Mouse (Mus musculus) testis, adult 2 months (tissue): ENCODE measurements around the gene Galnt10. TPM values are rescaled to one million over a fixed set of nuclear protein-coding genes. Genes with fewer than 3 reads are reported as not detected.
A peak's percentile ranks its signal among the peaks of the same experiment; 100 is the strongest.

Experiments used
- H3K27ac ChIP-seq: fragments of 200-500 bp; 2 replicates; pipeline ENCODE4 v1.5.1; 2012; ENCODE audit warnings: low read depth, low read length; ENCODE audit not compliant: control insufficient read depth, insufficient read depth
- H3K27me3 ChIP-seq: fragments of 200-500 bp; 2 replicates; pipeline ENCODE4 v1.6.1; 2012; ENCODE audit warnings: mild to moderate bottlenecking, low read length, moderate library complexity; ENCODE audit not compliant: control insufficient read depth, insufficient read depth
- H3K36me3 ChIP-seq: fragments of 200-500 bp; 2 replicates; pipeline ENCODE4 v1.6.1; 2012; ENCODE audit warnings: mild to moderate bottlenecking, low read length; ENCODE audit not compliant: control insufficient read depth, insufficient read depth
- H3K4me1 ChIP-seq: fragments of 200-500 bp; 2 replicates; pipeline ENCODE4 v1.6.1; 2012; ENCODE audit warnings: low read length; ENCODE audit not compliant: control insufficient read depth, insufficient read depth
- H3K4me3 ChIP-seq: fragments of 200-500 bp; 2 replicates; pipeline ENCODE4 v1.5.1; 2012; ENCODE audit warnings: low read depth, mild to moderate bottlenecking, low read length, moderate library complexity, mixed read lengths; ENCODE audit not compliant: control insufficient read depth
- CTCF ChIP-seq: fragments of 200-500 bp; IDR thresholded peaks from 2 replicates; pipeline ENCODE4 v1.5.1; 2012; ENCODE audit warnings: low read depth, mild to moderate bottlenecking, inconsistent platforms, low read length, moderate library complexity; ENCODE audit not compliant: control insufficient read depth, insufficient read depth, insufficient replicate concordance
- POLR2A ChIP-seq: fragments of 200-500 bp; IDR thresholded peaks from 2 replicates; pipeline ENCODE4 v1.6.1; 2012; ENCODE audit warnings: low read depth, mild to moderate bottlenecking, inconsistent platforms, low read length, moderate library complexity; ENCODE audit not compliant: control insufficient read depth
- polyA plus RNA-seq: library from polyadenylated mRNA; depleted of rRNA; stranded (reverse); fragments of >200 nt; gene quantifications from 2 replicates; pipeline ENCODE4 v1.2.3, GENCODE M21; 2012

Gene Galnt10
- polyA plus RNA-seq, 1 experiment, result 25.9 TPM

DNA sequence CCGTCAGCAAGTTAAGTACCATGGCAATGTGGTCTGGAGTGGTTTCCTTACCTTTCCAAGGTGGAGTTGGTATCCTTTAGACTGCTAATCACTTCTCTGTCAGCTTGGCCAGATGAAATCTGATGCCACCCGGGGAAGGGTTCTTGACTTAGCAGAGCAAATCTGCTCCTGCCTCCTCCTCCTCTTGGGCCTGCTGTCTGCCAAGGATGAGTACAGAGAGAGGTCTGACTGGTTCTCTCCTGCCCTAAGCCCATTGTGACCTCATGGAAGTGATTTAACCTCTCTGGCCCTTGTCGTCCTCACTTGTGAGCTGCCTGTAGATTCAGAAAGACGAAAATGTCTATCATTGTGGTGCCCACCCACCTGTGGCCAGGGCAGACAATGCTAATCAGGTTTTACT, 4.0 kb downstream of the Galnt10 start:
- H3K27ac ChIP-seq, result peak overlapping the region; percentile 35; the same call in 1 of the 2 replicates
- H3K27me3 ChIP-seq, result no peaks in the 10 kb centered on the region
- peaks cover 7% of the 10 kb centered on the region for H3K4me1 ChIP-seq
- no peaks in the 10 kb centered on the region for H3K36me3 ChIP-seq
- TF ChIP-seq CTCF (no peak), POLR2A (peak; percentile 56; the same call in 1 of the 2 replicates)
- H3K4me3 ChIP-seq, result peak overlapping the region; percentile 66

- no peak overlapping the region for H3K27ac ChIP-seq
- H3K4me1 ChIP-seq, result peaks cover 7% of the 10 kb centered on the region
- H3K4me3 ChIP-seq, result peak overlapping the region; percentile 66
- no peaks in the 10 kb centered on the region for H3K27me3 ChIP-seq
- TF ChIP-seq POLR2A (no peak), CTCF (no peak)
- H3K36me3 ChIP-seq, result no peaks in the 10 kb centered on the region
Observed at GRCm38 (mm10) chr11:57649671-57650070, 4.4 kb downstream of the Galnt10 start.

DNA sequence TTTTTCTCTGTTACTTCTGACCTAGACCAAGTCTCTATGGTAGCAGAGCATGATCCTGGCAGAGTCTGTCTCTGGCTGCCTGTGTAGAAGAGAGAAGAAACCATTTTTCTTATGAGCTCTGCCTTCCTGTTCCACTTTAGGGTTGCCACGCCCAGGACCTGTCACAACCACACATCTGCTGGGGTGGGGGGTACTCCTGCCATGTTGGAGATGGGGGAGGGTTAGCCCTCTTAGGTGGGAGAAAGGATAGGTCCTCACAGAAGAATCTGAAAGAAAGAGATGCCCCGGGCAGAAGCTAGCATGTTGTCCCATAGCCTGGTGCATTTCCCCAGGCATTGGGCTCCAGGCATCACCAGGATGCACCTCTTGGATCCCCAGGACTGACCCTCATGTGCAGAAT, 5.6 kb downstream of the Galnt10 start:
- Histone ChIP-seq H3K27me3 (no peaks in the 10 kb centered on the region), H3K27ac (no peak overlapping the region), H3K4me3 (peak overlapping the region; percentile 66), H3K4me1 (peaks cover 9% of the 10 kb centered on the region), H3K36me3 (no peaks in the 10 kb centered on the region)
- TF ChIP-seq POLR2A (no peak), CTCF (no peak)

DNA sequence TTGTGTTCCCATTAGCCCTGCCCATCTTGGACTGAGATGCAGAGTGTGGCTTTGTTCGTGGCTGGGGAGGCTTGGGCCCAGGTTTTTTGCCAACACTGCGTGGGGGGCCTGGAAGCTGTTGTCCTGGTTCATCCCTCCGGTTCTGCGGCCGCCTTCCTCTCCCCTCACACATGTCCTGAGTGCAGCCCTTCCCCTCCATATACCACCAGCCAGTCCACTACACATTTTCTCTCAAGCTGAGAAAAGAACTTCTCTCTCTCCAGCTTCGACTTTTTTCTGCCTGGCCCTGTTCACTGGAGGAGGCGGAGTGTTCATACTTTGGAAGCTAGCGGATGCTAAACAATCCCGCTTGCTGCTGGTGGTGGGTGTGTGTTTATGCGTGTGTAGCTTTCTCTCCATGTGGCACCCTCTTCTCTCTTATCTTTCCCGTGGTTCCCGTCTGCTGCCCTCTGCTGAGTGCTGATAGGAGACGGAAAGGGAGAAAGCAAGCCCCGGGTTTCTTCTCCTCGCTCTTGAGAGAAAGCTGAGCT, 6.1 kb downstream of the Galnt10 start:
- Histone ChIP-seq H3K4me3 (peak overlapping the region; percentile 66), H3K27me3 (no peaks in the 10 kb centered on the region), H3K27ac (no peak overlapping the region), H3K4me1 (peaks cover 9% of the 10 kb centered on the region), H3K36me3 (no peaks in the 10 kb centered on the region)
- TF ChIP-seq POLR2A (no peak), CTCF (no peak)

DNA sequence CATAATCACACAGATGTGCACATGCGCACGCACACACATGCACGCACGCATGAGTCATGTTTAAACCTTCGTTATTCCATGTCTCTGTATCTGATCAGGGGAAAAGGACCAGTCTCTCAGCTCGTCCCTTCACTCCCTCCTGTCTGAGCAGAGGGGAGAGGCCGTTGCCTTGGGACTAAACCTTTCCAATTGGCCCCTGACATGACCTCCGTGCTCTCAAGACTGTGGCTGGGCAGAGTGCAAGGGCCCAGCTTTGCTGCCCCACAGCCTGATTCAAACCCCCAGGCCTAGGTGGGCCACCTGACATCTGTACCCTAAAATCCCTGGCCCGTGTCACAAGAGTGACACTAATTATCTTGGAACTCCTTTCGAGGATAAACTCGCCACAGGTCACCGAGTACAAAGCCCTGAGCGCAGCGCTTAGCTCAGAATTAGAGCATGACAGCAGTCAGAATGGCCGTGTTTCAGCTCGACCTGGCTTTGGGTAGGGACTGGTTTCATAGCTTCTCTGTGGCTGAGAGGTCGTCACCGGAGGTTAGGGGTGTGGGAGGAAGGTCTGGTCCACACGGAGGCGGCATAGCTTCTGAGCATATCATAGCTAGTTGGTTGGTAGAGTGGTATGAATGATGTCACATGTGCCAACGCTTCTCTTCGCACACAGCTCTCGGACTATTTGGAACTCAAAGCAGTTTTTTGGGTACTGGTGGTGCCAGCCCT, 7.1 kb downstream of the Galnt10 start:
- Histone ChIP-seq H3K4me1 (peaks cover 9% of the 10 kb centered on the region), H3K36me3 (no peaks in the 10 kb centered on the region), H3K27ac (no peak overlapping the region), H3K27me3 (no peaks in the 10 kb centered on the region), H3K4me3 (peak overlapping the region; percentile 66)
- TF ChIP-seq CTCF, result no peak
- TF ChIP-seq POLR2A, result 0 out of 2 replicates have a peak, but pooled peaks have one; percentile 24

- Histone ChIP-seq H3K4me3 (peak overlapping the region; percentile 66), H3K27me3 (no peaks in the 10 kb centered on the region), H3K4me1 (peaks cover 9% of the 10 kb centered on the region), H3K36me3 (no peaks in the 10 kb centered on the region), H3K27ac (0 out of 2 replicates have a peak overlapping the region, but pooled peaks have one; percentile 15)
- TF ChIP-seq POLR2A, result no peak
- no peak for TF ChIP-seq CTCF
Observed at GRCm38 (mm10) chr11:57652923-57653660, 7.8 kb downstream of the Galnt10 start.

- Histone ChIP-seq H3K4me3 (peak overlapping the region; percentile 66), H3K36me3 (no peaks in the 10 kb centered on the region), H3K27ac (no peak overlapping the region), H3K4me1 (peaks cover 9% of the 10 kb centered on the region), H3K27me3 (no peaks in the 10 kb centered on the region)
- TF ChIP-seq POLR2A (peak; percentile 21; the same call in 1 of the 2 replicates), CTCF (no peak)
Observed at GRCm38 (mm10) chr11:57653796-57654195, 8.6 kb downstream of the Galnt10 start.
